Mouse (Mus musculus) forelimb bud, embryonic 11.5 days (tissue): ENCODE data around the gene Aatf.

ENCODE experiments used
- DNase-seq: peaks from one replicate; pipeline ENCODE4 v3.0.0-alpha.2; 2012; ENCODE audit warnings: low read depth, low spot score

Gene Aatf

DNA sequence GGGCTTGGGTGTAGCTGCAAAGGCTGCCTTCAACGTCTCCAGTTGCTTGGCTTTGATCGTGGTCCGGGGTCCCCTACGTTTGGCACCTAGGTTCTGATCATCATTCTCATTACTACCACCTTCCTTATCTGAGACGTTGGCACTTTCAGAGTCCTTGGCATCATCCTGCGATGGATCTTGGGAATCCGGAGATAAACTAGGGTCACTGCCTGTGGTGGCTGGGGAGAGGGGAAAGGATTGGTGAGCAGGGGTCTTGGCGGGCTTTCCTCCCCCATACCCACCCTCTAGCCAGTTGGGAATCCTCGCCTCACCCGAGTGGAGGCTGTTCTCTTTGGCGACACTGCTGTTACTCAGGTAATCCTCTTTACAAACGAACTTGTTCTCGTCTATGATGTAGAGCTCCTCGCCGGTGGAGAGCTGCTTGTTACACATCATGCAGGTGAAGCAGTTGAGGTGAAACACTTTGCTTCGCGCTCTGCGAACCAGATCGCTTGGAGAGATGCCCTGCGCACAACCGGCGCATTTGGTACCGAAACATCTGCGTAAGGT, 8.5 kb upstream of the Aatf start:
- no peak for DNase-seq

DNA sequence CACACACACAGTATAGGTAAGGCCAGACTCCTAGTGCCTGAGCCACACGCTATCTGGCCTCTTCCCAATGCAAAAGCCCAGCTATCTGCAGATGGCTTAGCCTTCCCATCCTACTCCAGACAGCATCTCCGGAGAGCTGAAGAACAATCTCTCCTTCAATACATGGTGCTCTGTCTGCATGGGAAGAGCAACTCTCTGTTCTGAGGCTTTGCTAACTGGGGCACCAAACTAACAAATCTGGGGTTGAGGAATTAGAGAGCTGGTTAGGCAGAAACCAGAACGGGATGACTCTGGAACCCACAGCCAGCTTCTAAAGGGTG, 7.7 kb upstream of the Aatf start:
- no peak for DNase-seq

DNA sequence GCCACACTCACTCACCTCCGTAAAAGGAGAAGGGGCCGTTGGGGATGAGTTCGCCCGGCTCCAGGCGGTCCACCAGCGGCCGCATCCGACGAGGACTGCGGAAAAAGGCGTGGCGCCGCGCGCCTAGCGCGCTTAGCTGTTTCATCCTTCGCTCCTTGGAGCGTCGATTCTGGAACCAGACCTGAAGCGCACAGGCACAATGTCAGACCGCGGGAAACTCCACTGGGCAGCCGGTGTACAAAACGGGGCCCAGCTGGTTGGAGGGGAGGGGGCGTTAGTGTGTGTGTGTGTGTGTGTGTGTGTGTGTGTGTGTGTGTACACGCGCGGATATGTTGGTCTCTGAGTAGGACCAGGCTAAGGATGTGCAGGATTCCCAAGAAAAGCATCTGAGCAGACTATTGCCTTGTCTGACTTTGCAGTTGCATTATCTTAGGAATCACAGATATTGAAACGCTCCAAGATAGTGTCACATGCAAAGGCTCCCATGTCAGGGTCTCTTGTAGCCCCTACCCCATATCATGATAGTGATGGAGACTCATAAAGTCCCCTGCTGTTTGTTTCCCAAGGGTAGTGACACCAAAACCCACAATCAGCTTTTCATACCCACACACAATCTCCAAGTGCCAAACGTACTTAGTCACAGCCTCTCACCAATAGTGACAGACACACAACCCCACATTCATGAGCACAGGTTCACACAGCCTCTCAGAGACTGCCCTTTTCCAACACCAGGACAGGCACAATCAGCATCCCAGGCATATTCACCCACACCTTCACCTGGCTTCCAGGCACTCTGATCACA, 7.1 kb upstream of the Aatf start:
- no peak for DNase-seq

DNA sequence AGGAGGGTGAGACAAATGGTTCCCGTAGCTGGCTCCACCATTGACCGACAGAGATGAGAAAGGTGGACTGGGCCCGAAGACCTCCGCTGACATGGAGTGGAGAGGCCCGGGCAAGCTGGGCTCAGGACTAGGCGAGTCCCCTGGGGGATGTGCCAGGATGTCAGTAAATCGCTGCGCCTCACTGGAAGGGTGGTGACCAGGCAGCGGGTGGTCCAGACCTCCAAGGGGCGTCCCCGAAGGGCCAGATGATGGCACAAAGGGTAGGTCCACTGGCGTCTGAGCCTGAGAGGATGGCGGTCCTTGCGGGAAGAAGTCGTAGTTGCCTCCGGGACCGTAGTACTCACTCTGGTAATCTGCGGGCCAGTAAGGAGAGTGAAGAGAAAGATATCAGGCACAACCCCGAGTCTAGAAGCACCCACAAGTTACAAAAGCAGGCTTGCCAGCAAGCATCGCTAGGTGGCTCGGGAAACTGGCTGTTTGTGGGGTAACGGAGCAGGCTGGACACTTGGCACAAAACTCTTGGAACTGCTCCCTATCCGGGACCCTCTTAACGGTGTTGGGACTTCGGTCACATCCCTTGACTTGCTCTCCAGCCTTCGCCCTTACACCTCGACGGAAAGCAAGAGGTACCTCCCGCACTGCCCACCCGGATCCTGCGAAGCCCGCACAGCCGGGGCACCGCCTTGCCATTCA, 6.4 kb upstream of the Aatf start:
- DNase-seq, result no peak

DNA sequence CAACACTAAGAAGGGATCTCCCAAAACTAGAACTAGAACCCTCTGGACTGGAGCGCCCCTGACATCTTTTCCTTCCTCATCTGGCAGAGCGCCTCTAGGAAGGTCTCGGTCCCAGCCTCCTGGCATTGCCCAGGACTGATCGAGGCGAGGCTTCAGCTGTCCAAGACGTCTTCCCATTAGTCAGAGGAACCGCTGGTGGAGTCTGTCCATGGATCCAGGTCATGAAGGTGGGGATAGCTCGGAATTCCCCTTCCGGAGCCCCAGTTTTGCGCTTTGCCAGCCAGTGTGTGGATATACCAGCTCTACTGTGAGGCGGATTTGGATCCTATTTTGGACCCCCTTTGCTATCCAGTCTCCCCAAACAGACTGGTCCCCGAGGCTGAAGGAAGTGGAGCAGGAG, 5.7 kb upstream of the Aatf start:
- DNase-seq, result no peak

DNA sequence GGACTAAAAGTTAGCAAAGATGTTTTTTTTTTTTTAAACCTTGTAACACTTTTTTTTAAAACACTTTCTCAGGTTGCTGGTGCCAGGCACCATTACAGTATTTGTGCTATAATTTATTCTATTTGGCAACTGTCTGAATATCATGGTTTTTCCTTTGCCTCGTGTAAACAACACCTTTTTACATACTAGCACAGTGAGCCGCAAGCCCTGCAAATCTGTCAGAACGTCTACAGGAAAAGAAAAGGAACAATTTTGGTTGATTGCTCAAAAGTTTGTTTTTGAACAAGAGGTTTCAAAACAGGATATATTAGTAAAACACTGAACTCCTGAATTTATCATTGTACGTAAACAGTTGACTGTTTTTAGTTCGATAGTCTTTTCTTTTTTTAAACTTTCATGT, 4.9 kb upstream of the Aatf start:
- DNase-seq, result no peak

DNA sequence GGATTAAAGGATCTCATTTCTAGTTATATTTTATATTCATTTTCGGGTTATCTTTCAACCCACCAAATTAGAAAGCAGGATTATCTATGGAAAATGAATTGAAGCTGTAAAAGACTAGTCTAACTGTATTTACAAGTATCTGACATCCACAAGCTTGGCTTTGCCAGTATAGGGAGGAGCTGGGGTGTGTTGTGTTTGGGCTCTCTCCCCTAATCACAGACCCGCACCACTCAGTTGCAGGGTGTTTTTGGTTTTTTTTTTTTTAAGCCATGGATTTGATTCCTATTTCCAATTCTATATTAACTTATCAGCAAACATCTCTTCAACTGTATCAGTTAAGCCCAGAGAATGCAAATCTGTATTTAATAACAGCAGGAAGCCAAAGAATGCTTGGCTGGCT, 4.1 kb upstream of the Aatf start:
- DNase-seq, result no peak

DNA sequence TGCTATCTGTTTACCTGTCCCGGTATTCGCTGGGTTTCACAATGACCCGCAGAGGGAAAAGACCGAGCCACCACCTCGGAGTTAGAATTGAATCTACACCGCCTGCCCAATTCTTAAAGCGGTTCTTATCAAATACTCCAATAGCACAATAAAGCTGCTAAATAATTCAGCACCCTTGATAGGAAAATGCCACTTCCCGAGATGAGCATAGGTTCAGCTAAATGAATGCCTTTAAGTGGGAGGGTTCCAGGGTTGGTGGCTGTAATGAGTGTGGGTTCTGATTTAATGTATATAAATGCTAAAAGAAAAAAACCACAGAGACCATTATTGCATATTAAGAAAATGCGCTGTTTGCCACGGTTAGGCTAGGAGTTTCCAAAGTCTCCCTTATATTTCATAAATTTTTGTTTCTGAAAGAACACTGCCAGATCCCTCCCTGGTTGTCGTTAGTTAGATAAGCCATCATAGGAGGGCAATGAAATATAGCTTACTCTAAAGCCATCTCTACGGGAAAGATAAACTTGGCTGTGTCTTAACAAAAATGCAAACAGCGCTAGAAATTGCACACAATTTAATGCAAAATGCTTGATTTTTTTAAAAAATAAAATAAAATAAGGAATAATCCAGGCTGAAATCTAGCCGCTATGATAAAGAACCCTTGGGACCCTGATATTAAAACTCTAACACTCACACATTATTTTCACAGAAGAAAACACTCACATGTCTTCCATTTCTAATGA, 3.3 kb upstream of the Aatf start:
- no peak for DNase-seq

DNA sequence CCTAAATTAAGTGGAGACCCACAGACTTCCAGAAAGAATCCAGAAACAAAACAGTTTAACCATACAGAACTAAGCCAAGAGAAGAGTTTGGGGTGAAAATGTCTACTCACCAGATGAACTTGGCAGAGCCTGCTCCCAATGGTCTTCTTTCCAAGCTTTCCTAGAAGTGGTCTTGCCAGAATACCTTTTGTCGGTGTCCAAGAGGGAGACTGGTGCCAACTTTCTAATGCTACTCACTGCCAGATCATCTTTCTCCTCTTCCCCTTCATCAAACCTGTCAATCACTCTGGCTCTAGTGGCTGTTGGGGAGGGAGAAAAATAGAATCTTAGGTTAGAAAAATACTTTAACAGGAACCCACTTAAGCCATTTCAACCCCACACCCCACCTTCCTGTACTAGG, 1.3 kb downstream of the Aatf start:
- DNase-seq, result no peak

DNA sequence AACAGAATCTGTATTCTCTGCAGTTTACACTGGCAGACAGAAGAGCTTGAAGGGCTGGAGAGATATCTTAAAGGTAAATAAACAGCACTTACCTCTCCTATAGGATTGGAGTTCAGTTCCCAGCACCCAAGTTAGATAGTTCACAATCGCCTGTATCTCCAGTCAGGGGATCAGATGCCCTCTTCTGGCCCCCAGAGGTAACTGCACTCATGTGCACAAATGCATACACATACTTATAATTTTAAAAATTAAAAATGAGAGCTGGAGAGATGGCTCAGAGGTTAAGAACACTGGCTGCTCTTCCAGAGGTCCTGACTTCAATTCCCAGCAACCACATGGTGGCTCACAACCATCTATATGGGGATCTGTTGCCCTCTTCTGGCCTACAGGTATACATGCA, 9.0 kb downstream of the Aatf start:
- DNase-seq, result no peak

DNA sequence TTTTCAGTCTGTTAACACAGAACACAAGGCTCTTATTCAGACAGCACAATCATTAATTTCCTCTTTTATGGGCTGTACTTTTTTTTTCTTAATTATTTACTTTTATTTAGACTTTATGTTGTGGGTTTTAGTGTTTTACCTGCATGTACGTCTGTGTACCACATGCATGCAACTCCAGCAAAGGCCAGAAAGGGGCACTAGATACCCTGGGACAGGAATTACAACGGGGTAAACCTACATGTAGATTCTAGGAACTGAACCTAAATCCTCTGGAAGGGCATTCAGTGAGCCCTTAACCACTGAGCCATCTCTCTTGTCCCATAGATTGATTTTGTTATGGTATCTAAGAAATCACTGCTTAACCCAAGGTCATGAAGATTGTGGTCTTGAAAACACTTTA, 15.4 kb downstream of the Aatf start:
- no peak for DNase-seq

DNA sequence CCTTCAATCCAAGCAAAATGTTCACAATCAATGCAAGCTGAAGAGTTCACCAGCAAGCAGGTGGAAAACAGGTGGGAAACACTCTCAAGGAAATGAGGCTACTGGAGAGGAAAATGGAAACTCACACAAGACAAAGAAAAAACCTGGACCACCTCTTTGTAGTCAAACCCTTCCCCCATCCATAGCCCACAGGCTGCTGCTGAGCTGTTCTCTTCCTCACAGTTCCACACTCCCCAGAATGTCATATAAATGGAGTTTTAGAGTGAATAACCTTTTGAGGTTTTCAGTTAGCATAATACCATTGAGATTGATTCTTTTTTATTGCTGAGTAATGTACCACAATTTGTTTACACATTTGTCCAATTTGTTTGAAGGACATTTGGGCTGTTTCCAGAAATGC, 16.4 kb downstream of the Aatf start:
- no peak for DNase-seq

DNA sequence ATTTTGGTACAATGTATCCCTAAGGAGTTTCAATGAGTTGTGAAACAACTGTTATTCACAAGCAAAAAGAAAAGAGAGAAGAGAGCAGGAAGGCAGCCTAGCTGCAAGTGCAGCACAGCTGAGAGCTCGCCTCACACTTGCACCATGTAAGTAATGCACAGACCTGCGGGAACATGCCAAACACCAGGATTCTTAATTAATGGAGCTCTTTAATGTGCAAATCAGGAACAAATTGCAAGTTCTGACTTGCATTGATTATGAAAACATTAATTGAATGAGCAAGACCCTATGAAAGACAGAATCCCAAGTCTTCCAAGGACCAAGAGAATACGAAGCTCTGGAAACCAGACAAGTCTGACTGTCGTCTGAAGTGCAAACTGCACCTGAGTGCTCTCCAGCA, 17.5 kb downstream of the Aatf start:
- no peak for DNase-seq

DNA sequence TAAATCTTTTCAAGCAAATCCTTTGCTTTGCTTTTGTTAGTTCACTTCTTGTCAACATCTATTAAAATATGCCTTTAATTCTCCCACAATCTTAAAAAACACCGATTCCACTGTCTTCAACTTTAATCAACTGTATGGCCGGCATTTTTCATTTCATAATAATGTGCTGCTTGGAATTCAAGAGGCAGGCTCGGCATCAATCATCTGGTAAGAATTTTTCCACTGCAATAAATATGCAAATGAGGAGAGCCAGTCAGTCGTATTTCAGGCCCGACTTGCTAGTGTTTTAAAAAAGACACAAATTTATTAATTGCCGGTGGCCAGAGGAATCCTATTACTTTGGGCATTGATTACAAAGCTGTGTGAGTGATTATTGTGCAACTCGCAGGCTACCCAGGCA, 31.7 kb downstream of the Aatf start:
- no peak for DNase-seq

DNA sequence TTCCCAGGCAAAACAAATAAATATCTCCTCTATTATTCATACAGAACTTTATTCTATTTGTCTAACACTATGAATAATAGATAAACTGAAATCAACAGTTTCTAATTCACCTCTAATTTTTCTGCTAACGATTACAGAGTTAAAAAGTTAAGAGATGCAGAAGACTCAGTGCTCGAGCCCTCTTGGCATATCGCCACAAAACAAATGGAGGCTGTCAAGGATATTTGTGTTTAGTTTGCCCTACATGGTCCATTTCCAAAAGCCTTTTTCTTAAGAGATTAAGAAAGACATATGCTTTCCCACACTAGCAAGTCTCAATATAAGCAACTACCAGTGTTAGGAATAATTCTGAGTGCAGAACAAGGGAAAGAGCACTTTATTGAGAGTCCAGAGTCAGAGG, 32.9 kb downstream of the Aatf start:
- DNase-seq, result no peak

DNA sequence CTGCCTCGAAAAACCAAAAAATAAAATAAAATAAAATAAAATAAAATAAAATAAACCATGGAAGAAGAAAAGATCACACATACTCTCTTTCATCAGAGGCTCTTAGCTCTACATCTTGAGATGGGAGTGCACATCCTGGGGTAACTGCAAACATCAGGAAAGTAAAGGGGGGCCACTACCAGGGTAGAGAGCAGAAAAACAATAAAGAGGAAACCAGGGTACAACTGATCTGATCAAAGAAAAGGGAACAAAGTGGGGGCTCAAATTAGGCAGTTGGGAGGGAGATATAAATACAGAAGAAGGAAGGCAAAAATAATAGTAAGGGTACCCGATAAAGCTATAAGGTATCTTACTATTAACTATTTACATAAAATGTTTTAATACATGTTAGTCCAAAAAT, 36.7 kb downstream of the Aatf start:
- no peak for DNase-seq

DNA sequence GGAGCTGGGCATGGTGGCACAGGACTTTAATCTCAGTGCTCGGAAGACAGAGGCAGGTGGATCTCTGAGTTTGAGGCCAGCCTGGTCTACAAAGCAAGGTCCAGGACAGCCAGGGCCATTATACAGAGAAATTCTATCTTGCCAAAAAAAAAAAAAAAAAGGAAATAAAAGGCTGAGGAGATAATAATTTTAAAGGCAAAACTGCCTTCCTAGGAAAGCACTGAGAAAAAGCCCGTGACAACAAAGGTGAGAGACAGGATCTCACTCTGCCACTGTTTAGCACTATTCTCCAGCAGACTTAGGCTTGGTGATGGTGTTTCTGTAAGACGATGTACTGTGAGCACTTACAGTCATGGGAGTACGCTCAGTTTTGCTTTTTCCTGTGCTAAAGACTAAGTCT, 37.3 kb downstream of the Aatf start:
- no peak for DNase-seq

DNA sequence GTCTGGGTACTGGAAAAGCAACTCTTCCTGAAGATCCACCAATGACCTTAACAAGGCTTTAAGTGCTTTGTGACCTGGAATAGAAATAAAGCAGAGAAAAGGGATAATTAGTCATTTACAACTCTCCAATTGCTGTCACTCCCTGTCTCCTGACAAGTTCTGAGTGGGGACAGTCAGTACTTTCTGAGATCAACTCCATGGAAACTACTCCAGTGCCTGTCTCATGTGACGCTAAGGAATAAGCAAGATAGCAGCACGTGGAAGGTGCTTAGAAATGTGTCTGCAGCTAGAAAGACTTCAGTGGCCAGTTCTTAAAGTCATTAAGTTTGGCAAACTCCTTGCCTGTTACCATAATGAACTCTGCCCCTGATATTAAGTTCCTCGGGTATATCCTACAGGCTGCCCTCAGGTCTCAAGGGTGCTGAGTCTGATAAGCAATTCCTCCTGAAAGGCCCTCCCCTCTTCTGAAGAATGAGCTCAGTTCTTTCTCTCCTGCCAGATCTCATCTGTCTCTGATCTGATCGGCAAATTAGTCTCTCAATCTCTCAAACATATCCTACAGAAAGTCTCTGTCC, 40.1 kb downstream of the Aatf start:
- DNase-seq, result no peak

DNA sequence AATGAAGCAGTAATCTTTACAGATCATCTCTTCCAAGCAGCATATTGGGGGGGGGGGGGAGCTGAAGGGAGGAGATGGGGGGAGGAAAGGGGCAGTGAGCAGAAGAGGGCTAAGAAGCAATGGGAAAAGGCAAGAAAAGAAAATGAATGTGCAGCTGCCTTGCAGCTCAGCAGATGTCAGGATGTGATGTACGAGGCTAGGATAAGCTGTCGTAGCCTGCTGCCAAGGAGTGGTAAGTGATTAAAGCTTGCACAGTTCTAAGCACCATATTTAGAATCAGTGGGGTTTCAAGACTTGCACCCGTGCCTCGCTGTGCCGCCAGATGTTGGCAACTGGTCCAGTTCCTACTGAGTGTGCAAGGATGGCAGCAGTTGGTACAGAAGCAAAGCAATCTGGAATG, 48.8 kb downstream of the Aatf start:
- DNase-seq, result no peak

DNA sequence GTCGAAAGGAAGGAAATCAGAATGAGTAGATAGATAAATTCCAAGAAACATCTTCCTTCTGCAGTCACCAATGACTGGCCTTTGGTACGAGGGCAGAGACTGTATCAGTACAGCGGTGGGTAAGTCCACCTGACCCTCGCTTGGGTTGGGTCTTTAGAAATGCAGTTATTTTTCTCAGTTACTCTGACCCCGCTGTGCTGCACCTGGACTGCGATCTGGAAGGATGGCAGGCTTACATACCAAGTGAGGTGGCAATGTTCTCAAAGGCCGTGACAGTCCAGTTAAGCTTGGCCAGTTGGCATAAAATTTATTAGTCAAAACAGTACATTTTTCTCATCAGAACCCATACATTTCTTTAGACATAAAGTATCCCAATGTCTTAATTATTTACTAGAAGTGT, 59.4 kb downstream of the Aatf start:
- no peak for DNase-seq

DNA sequence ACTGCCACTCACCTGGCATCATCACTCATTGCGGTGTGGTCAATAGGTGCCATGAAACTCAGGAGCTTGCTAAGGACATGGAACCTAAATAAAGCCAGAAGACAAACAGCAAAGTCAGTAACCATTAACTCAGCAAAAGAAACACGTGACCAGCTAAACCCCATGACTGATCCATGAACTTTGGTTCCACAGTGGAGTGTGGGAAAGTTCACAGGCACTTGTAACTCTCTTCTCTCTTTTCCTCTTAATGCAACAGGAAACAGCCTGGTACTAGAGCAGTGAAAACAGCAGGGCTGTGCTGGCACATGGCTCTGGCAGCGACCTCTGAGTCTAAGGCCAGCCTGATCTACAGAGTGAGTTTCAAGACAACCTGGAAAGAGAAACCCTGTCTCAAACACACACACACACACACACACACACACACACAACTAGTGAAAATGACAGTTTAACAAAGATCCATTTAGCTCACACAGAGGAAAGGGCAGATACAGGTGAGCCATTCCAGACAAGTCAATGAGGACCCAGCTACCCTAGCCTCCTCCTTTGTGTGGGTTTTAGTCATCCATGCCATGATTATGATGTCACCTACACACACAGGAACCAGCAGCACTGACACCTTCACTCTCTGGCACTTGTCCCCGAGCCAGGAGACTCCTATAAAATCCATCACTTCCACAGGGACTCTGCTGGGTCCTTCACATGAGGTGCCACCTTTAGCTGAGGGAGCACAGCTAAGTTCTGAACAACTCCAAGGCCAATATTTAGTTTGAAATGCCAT, 70.6 kb downstream of the Aatf start:
- DNase-seq, result no peak

DNA sequence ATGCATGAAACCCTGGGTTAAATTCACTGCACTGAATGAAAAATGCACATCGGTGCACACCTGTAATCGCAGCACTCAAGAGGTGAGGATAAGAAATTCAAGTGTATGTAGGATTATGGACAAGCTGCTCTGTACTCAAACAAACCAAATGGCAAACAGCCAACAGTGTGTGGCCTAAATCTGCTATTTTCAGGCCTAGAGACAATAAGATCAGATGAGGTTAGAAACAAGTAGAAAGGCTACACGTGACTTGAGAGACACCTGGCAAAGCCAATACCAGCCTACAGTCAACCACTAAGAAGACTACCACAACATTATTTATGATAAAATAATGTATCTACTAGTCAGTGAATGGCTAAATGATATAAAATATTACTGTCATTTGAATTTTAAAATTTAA, 72.9 kb downstream of the Aatf start:
- DNase-seq, result no peak
